Mouse (Mus musculus) midbrain, embryonic 12.5 days (tissue): Measurements from ENCODE around the gene Pacs2. TPM values are rescaled to one million over a fixed set of nuclear protein-coding genes. Genes with fewer than 3 reads are reported as not detected.

ENCODE experiments used
- ATAC-seq: fragments of 200-750 bp; cut with Nextera tagmentation; 2 replicates; pipeline ENCODE4 v1.8.0; 2017; ENCODE audit warnings: low read depth, moderate TSS enrichment, moderate library complexity; ENCODE audit not compliant: low FRiP score
- H3K27ac ChIP-seq: fragments of 300-500 bp; sonication (generic); replicated peaks from 2 replicates; pipeline ENCODE4 v1.5.1; 2016; ENCODE audit warnings: mild to moderate bottlenecking
- H3K27me3 ChIP-seq: fragments of 300-500 bp; sonication (generic); 2 replicates; pipeline ENCODE4 v1.6.1; 2016; ENCODE audit warnings: mild to moderate bottlenecking
- H3K36me3 ChIP-seq: fragments of 300-500 bp; sonication (generic); 2 replicates; pipeline ENCODE4 v1.6.1; 2016
- H3K4me1 ChIP-seq: fragments of 300-500 bp; sonication (generic); 2 replicates; pipeline ENCODE4 v1.6.1; 2016
- H3K4me2 ChIP-seq: fragments of 300-500 bp; sonication (generic); replicated peaks from 2 replicates; pipeline ENCODE4 v1.6.1; 2016; ENCODE audit warnings: mild to moderate bottlenecking, moderate library complexity
- H3K4me3 ChIP-seq: fragments of 300-500 bp; sonication (generic); 2 replicates; pipeline ENCODE4 v1.5.1; 2016; ENCODE audit warnings: mild to moderate bottlenecking
- H3K9ac ChIP-seq: fragments of 300-500 bp; sonication (generic); replicated peaks from 2 replicates; pipeline ENCODE4 v1.6.1; 2016; ENCODE audit warnings: mild to moderate bottlenecking, moderate library complexity
- H3K9me3 ChIP-seq: fragments of 300-500 bp; sonication (generic); 2 replicates; pipeline ENCODE4 v1.6.1; 2016; ENCODE audit warnings: mild to moderate bottlenecking
- WGBS: fragments of 180-500 bp; shearing (Covaris S2); methylation state at CpG from one replicate; pipeline ENCODE4 v1.1.7; 2016; 5-methylcytosine and 5-hydroxymethylcytosine counted together
- polyA plus RNA-seq: library from polyadenylated mRNA; unstranded; fragments of >200 nt; fragmentation: Nextera tagmentation; extraction: Ambion mirVana; gene quantifications from 2 replicates; pipeline ENCODE4 v1.2.1, GENCODE M21; 2016

Gene Pacs2
- polyA plus RNA-seq, 1 experiment from 2014 or later: 29.9 TPM

DNA sequence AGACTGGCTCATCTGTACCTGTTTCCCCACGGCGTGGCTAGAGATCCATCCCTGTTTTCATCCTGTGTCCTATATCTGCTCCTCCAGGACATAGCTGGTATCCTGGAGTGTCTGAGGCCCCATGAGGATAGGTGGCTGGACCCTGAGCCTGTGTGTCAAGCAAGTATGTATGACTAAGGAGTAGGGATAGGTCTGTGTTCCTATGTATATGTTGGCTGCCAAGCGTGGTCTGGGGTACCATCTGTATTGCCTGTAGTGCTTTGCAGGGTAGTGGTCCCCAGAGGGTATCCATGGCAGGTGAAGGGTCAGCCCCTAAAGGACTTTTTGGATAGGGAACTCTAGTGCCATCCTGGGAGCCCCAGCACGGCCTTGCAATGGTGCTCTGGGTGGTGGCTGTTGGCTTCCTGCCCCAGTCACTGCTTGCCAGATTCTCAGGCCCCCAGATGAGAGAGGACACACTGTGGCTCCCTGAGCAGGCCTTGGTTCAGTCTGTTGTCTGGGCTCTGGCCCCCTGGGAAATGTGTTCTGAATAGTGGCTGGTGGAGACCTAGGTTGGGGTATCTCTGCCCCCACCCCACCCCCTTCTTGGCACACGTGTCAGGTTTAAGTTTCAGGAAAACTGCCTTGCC, 86.3 kb downstream of the Pacs2 start:
- no peak overlapping the region for H3K27ac ChIP-seq

DNA sequence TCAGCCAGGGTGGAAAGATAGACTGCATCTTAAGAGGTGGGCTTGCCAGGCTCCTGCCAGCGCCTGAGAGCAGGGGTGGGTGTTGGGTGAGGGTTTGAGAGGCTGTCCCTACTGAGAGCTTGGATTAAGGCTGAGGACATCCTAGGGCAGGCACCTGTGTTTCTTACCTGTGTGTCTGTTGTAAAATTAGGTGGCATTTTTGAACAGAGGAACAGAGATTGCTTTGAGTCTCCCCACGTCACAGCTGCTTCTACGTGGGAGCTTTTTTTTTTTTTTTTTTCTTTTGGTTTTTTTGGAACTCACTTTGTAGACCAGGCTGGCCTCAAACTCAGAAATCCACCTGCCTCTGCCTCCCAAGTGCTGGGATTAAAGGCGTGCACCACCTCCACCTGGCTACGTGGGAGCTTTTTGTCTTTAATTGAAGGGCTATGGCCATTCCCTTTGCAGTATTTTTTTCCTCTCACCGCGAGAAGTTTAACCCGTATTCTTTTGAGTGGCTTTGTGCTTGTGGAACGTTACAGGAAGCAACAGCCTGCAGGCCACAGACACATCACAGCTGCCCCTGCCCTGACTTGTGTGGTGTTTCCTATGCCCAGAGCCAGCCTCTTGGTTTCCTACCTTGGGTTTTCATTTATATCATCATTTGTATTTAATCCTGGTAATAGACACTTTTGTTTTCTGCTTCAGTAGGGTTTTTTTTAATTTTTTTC, 87.1 kb downstream of the Pacs2 start:
- Histone ChIP-seq H3K4me2 (no peak overlapping the region), H3K9me3 (no peaks in the 10 kb centered on the region), H3K9ac (no peak overlapping the region), H3K27ac (no peak overlapping the region), H3K4me1 (peaks cover 55% of the 10 kb centered on the region), H3K36me3 (peaks cover 19% of the 10 kb centered on the region; the same call in 1 of the 2 replicates), H3K27me3 (no peaks in the 10 kb centered on the region), H3K4me3 (no peak overlapping the region)
- no peak for ATAC-seq
- 86% methylated on average over 9 of the region's 9 CpGs for WGBS

More for the DNA sequence above, 86.3 kb downstream of the Pacs2 start:
- H3K36me3 ChIP-seq: peaks cover 14% of the 10 kb centered on the region; the same call in 1 of the 2 replicates
- H3K4me1 ChIP-seq: peaks cover 55% of the 10 kb centered on the region
- no peak for ATAC-seq
- WGBS: 87% methylated on average over 5 of the region's 5 CpGs
- no peaks in the 10 kb centered on the region for H3K9me3 ChIP-seq
- no peak overlapping the region for H3K4me3 ChIP-seq
- H3K9ac ChIP-seq: no peak overlapping the region
- H3K27me3 ChIP-seq: no peaks in the 10 kb centered on the region
- H3K4me2 ChIP-seq: 0 out of 2 replicates have a peak overlapping the region, but pooled peaks have one; percentile 95

- H3K36me3 ChIP-seq: peaks cover 19% of the 10 kb centered on the region; the same call in 1 of the 2 replicates
- WGBS: 61% methylated on average over 6 of the region's 6 CpGs
Observed at GRCm38 (mm10) chr12:113102461-113102860, 88.2 kb downstream of the Pacs2 start.

DNA sequence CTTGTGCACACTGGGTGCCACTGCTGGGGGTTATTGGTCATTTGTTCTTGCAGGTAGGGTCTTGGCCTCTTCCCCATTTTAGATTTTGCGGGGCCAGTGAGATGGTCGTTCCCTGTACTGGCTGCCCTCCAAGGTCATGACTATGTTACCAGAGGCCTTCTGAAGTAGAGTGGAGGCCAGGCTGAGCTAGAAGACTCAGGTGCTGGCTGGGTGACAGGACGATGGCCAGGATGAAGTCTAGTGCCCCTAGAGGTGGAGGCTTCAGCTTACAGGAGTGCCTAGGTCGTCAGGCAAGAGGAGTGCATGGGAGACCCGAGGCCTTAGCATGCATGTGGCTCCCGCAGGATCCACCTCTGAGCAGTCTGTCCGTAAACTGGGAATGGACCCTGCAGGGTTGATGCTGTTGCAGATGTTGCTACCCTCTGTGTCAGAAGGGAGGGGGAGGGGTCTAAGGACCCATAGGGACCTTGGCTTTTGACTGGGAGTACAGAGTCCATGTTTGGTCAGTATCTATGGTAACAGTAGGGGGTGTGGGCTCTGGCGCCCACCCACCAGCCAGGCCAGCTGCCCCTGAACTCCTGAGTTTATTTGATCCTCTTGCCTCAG, 89.6 kb downstream of the Pacs2 start:
- no peak for ATAC-seq
- Histone ChIP-seq H3K4me2 (no peak overlapping the region), H3K27me3 (no peaks in the 10 kb centered on the region), H3K27ac (no peak overlapping the region), H3K9ac (no peak overlapping the region), H3K36me3 (peaks cover 19% of the 10 kb centered on the region; the same call in 1 of the 2 replicates), H3K9me3 (no peaks in the 10 kb centered on the region), H3K4me3 (no peak overlapping the region), H3K4me1 (peaks cover 41% of the 10 kb centered on the region)
- WGBS: 86% methylated on average over 8 of the region's 8 CpGs

More at GRCm38 (mm10) chr12:113102461-113102860, 88.2 kb downstream of the Pacs2 start:
- no peak overlapping the region for H3K4me3 ChIP-seq
- no peak overlapping the region; the same call in 1 of the 2 replicates for H3K9ac ChIP-seq
- no peaks in the 10 kb centered on the region for H3K27me3 ChIP-seq
- H3K4me1 ChIP-seq: peaks cover 47% of the 10 kb centered on the region
- no peak for ATAC-seq
- H3K4me2 ChIP-seq: no peak overlapping the region
- peak overlapping the region; percentile 6 for H3K27ac ChIP-seq
- no peaks in the 10 kb centered on the region for H3K9me3 ChIP-seq

GRCm38 (mm10) chr12:113106386-113106785, 92.1 kb downstream of the Pacs2 start:
- no peak overlapping the region for H3K9ac ChIP-seq
- H3K9me3 ChIP-seq: no peaks in the 10 kb centered on the region
- no peaks in the 10 kb centered on the region for H3K27me3 ChIP-seq
- peaks cover 19% of the 10 kb centered on the region; the same call in 1 of the 2 replicates for H3K36me3 ChIP-seq
- H3K4me2 ChIP-seq: no peak overlapping the region
- peaks cover 25% of the 10 kb centered on the region for H3K4me1 ChIP-seq
- ATAC-seq: no peak
- H3K4me3 ChIP-seq: no peak overlapping the region
- no peak overlapping the region for H3K27ac ChIP-seq
- WGBS: 91% methylated on average over 6 of the region's 6 CpGs

GRCm38 (mm10) chr12:113107431-113108124, 93.3 kb downstream of the Pacs2 start:
- peaks cover 25% of the 10 kb centered on the region for H3K36me3 ChIP-seq
- peaks cover 21% of the 10 kb centered on the region for H3K4me1 ChIP-seq
- no peaks in the 10 kb centered on the region for H3K27me3 ChIP-seq
- WGBS: 90% methylated on average over 4 of the region's 4 CpGs
- no peak overlapping the region for H3K9ac ChIP-seq
- H3K27ac ChIP-seq: no peak overlapping the region
- H3K4me2 ChIP-seq: no peak overlapping the region
- H3K9me3 ChIP-seq: no peaks in the 10 kb centered on the region
- no peak for ATAC-seq
- no peak overlapping the region for H3K4me3 ChIP-seq

GRCm38 (mm10) chr12:113108528-113109283, 94.4 kb downstream of the Pacs2 start:
- Histone ChIP-seq H3K36me3 (peaks cover 29% of the 10 kb centered on the region), H3K4me1 (peaks cover 10% of the 10 kb centered on the region; the same call in 1 of the 2 replicates), H3K27me3 (no peaks in the 10 kb centered on the region), H3K4me3 (no peak overlapping the region), H3K27ac (no peak overlapping the region), H3K9ac (no peak overlapping the region), H3K4me2 (no peak overlapping the region), H3K9me3 (no peaks in the 10 kb centered on the region)
- whole genome bisulfite sequencing: 86% methylated on average over 17 of the region's 17 CpGs
- no peak for ATAC-seq

DNA sequence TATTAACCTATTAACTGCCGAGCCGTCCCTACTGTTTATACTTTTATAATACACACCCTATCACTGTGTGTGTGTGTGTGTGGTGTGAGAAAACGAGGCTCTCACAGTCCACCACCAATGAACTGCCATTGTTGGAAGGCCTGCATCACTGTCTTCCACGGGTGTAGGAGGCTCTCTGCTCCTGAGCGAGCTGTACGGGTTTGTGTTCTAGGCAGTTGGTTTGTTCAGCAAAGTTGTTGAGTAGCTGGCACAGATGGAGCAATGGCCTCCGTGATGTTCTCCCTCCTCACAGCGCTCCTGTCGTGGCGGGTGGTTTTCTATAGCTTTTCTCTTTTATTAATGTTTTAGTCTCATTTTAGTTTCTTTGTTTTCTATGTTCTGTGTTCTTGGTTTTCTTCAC, 95.5 kb downstream of the Pacs2 start:
- ATAC-seq: no peak
- H3K27me3 ChIP-seq: no peaks in the 10 kb centered on the region
- no peak overlapping the region for H3K9ac ChIP-seq
- H3K36me3 ChIP-seq: peaks cover 36% of the 10 kb centered on the region
- no peak overlapping the region for H3K4me3 ChIP-seq
- peaks cover 6% of the 10 kb centered on the region; the same call in 1 of the 2 replicates for H3K4me1 ChIP-seq
- H3K4me2 ChIP-seq: no peak overlapping the region
- WGBS: 89% methylated on average over 10 of the region's 10 CpGs
- 0 out of 2 replicates have a peak overlapping the region, but pooled peaks have one; percentile 25 for H3K27ac ChIP-seq
- no peaks in the 10 kb centered on the region for H3K9me3 ChIP-seq

DNA sequence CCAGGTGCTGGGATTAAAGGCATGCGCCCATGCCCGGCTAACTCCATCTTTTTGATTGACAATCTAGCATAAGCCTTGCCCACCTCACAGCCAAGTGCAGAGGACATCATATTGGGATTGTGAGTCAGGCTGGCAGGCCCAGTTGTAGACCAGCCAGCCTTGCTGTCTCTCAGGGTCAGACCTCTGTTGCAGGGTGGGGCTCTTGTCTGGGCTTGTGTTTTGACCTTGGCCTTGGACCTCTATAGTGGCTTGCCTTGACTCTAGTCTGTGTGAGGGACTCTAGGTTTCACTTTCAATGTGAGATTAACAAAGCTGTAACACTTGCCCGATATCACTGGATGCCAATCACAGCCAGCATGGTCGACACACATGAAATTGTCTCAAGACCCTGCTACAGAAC, 99.8 kb downstream of the Pacs2 start:
- Histone ChIP-seq H3K27ac (no peak overlapping the region), H3K36me3 (peaks cover 62% of the 10 kb centered on the region), H3K4me3 (no peak overlapping the region), H3K4me1 (peaks cover 6% of the 10 kb centered on the region; the same call in 1 of the 2 replicates), H3K4me2 (no peak overlapping the region), H3K9ac (no peak overlapping the region), H3K9me3 (no peaks in the 10 kb centered on the region), H3K27me3 (no peaks in the 10 kb centered on the region)
- ATAC-seq: no peak
- 92% methylated on average over 4 of the region's 4 CpGs for WGBS

GRCm38 (mm10) chr12:113114856-113115538, 100.7 kb downstream of the Pacs2 start:
- 90% methylated on average over 16 of the region's 16 CpGs for WGBS

More at GRCm38 (mm10) chr12:113114856-113115538, 100.7 kb downstream of the Pacs2 start:
- 0 out of 2 replicates have a peak, but pooled peaks cover 2% of the 10 kb centered on the region for H3K4me1 ChIP-seq
- peaks cover 66% of the 10 kb centered on the region for H3K36me3 ChIP-seq
- H3K27ac ChIP-seq: no peak overlapping the region
- no peak overlapping the region for H3K4me2 ChIP-seq
- H3K9me3 ChIP-seq: no peaks in the 10 kb centered on the region
- ATAC-seq: no peak
- H3K4me3 ChIP-seq: no peak overlapping the region
- no peak overlapping the region for H3K9ac ChIP-seq
- no peaks in the 10 kb centered on the region for H3K27me3 ChIP-seq
